Comparison of ENCODE assay signal across 7 mouse cellular contexts in the genomic region with DNA sequence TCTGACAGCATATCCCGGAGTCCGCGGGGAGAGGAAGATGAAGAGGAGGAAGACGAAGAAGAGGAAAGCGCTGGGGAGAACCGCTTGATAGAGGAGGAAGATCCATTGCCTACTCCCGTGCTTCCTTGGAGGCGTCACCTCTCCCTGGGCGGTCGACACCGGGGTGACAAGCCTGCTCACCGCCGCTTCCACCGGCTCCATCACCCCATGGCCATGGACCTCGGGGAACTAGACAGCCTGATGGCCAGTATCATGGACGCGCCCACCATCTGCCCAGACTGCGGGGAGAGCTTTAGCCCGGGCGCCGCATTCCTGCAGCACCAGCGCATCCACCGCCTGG. TPM values are rescaled to one million over a fixed set of nuclear protein-coding genes. Genes with fewer than 3 reads are reported as not detected.
DNase-seq lines count a peak whose midpoint lies in the region; ATAC-seq and TF ChIP-seq lines count a peak whose summit lies in the region.

No protein-coding gene starts in this region.

- no peak for ATAC-seq in lung, postnatal 0 days
- ATAC-seq in forebrain, embryonic 11.5 days (replicated peaks; ENCODE audit: low FRiP score), result no peak

- TF ChIP-seq CTCF in lung, postnatal 0 days (IDR thresholded peaks at IDR 0.05), result no peak
- no peak for TF ChIP-seq CTCF in olfactory bulb, adult 2 months (IDR thresholded peaks at IDR 0.05; ENCODE audit: insufficient read depth, low read depth, low read length)

- H3K9ac ChIP-seq in lung, postnatal 0 days (replicated peaks; ENCODE audit: low read depth), result no peak overlapping the region
- peak overlapping the region; percentile 6; the same call in 1 of the 2 replicates for H3K9ac ChIP-seq in forebrain, embryonic 11.5 days (ENCODE audit: low read length)

- H3K27ac ChIP-seq in lung, postnatal 0 days (ENCODE audit: low read length), result no peak overlapping the region
- no peak overlapping the region for H3K27ac ChIP-seq in forebrain, embryonic 11.5 days (ENCODE audit: low read depth, low read length)
- no peak overlapping the region for H3K27ac ChIP-seq in limb, embryonic 10.5 days
- no peak overlapping the region for H3K27ac ChIP-seq in olfactory bulb, adult 2 months (ENCODE audit: insufficient read depth, low read depth, low read length)

- peak overlapping the region; percentile 60 for H3K4me3 ChIP-seq in lung, postnatal 0 days (ENCODE audit: low read depth, low read length)
- peak overlapping the region; percentile 55 for H3K4me3 ChIP-seq in forebrain, embryonic 11.5 days (ENCODE audit: low read depth, low read length)
- peak overlapping the region; percentile 68 for H3K4me3 ChIP-seq in limb, embryonic 10.5 days
- H3K4me3 ChIP-seq in olfactory bulb, adult 2 months (ENCODE audit: insufficient read depth, low read depth, low read length), result peak overlapping the region; percentile 68

- peak overlapping the region; percentile 99 for H3K4me2 ChIP-seq in lung, postnatal 0 days (replicated peaks; ENCODE audit: low read depth, low read length)
- H3K4me2 ChIP-seq in forebrain, embryonic 11.5 days (ENCODE audit: low read depth, low read length, severe bottlenecking), result peak overlapping the region; percentile 95

- TF ChIP-seq EP300 in lung, postnatal 0 days (IDR thresholded peaks at IDR 0.05), result no peak

- peaks cover 13% of the 10 kb centered on the region; the same call in 1 of the 2 replicates for H3K4me1 ChIP-seq in lung, postnatal 0 days (ENCODE audit: insufficient read depth, low read depth, low read length)
- peaks cover 9% of the 10 kb centered on the region for H3K4me1 ChIP-seq in forebrain, embryonic 11.5 days (replicated peaks; ENCODE audit: control insufficient read depth, insufficient read depth, low read length)
- H3K4me1 ChIP-seq in limb, embryonic 10.5 days, result peaks cover 21% of the 10 kb centered on the region
- H3K4me1 ChIP-seq in olfactory bulb, adult 2 months (ENCODE audit: control insufficient read depth, insufficient read depth, low read length), result peaks cover 13% of the 10 kb centered on the region

- no peak for TF ChIP-seq POLR2A in olfactory bulb, adult 2 months (IDR thresholded peaks at IDR 0.05; ENCODE audit: insufficient read depth, low read depth, low read length)

- no peaks in the 10 kb centered on the region for H3K9me3 ChIP-seq in lung, postnatal 0 days (ENCODE audit: low read length)
- no peaks in the 10 kb centered on the region for H3K9me3 ChIP-seq in forebrain, embryonic 11.5 days (ENCODE audit: control insufficient read depth, low read length)
- no peaks in the 10 kb centered on the region for H3K9me3 ChIP-seq in limb, embryonic 10.5 days (replicated peaks)

- 1% methylated on average over 19 of the region's 23 CpGs for WGBS in lung, postnatal 0 days
- WGBS in forebrain, embryonic 11.5 days, result under 1% methylated on average over 23 of the region's 23 CpGs
- WGBS in limb, embryonic 10.5 days, result under 1% methylated on average over 23 of the region's 23 CpGs
- WGBS in olfactory bulb, adult 2 months, result 2% methylated on average over 23 of the region's 23 CpGs

- DNase-seq in lung, postnatal 0 days (ENCODE audit: low spot score), result no peak
- DNase-seq in lung, postnatal 14 days, result no peak
- no peak for DNase-seq in forebrain, embryonic 11.5 days (ENCODE audit: low spot score)
- no peak for DNase-seq in limb, embryonic 10.5 days (ENCODE audit: low spot score)
- no peak for DNase-seq in adrenal gland, adult (ENCODE audit: inconsistent age in 2 of 2, low spot score in 1 of 2)
- DNase-seq in yolk sac, embryonic 10.5 days (ENCODE audit: low spot score), result no peak

- no peaks in the 10 kb centered on the region for H3K36me3 ChIP-seq in lung, postnatal 0 days (ENCODE audit: insufficient read depth, low read length)
- no peaks in the 10 kb centered on the region; the same call in 1 of the 2 replicates for H3K36me3 ChIP-seq in forebrain, embryonic 11.5 days (ENCODE audit: control insufficient read depth, insufficient read depth, low read length)
- H3K36me3 ChIP-seq in limb, embryonic 10.5 days, result peaks cover 9% of the 10 kb centered on the region

- no peaks in the 10 kb centered on the region for H3K27me3 ChIP-seq in lung, postnatal 0 days (replicated peaks; ENCODE audit: insufficient read depth, low read length)
- H3K27me3 ChIP-seq in forebrain, embryonic 11.5 days (ENCODE audit: control insufficient read depth, insufficient read depth, low read length), result peaks cover 14% of the 10 kb centered on the region
- H3K27me3 ChIP-seq in limb, embryonic 10.5 days (ENCODE audit: low read depth, poor library complexity, severe bottlenecking), result peaks cover 58% of the 10 kb centered on the region

RNA-seq across cellular contexts. Expression of gene Gm4450, which starts 29.7 kb away (rescaled TPM):
- polyA plus RNA-seq in lung, postnatal 0 days (2015; fragmentation: Nextera tagmentation; extraction: Ambion mirVana), result not detected in 2 replicates
- not detected in 2 replicates for polyA plus RNA-seq in forebrain, embryonic 11.5 days (2014; fragmentation: Nextera tagmentation; extraction: Ambion mirVana)
- polyA plus RNA-seq in limb, embryonic 10.5 days (2016; fragmentation: Nextera tagmentation; extraction: Ambion mirVana), result not detected in 2 replicates
- not detected in 2 replicates for polyA plus RNA-seq in olfactory bulb, adult 2 months (2012; ENCODE audit: insufficient read depth, insufficient read length, low replicate concordance, missing spikeins)

RNA-seq across cellular contexts. Expression of gene Zfp697, which starts 45.0 kb away (rescaled TPM):
- polyA plus RNA-seq in lung, postnatal 0 days (2015; fragmentation: Nextera tagmentation; extraction: Ambion mirVana), result 9.2 and 10.6 TPM in 2 replicates
- 8.9 and 11.9 TPM in 2 replicates for polyA plus RNA-seq in forebrain, embryonic 11.5 days (2014; fragmentation: Nextera tagmentation; extraction: Ambion mirVana)
- polyA plus RNA-seq in limb, embryonic 10.5 days (2016; fragmentation: Nextera tagmentation; extraction: Ambion mirVana), result 7.8 and 9.4 TPM in 2 replicates
- polyA plus RNA-seq in olfactory bulb, adult 2 months (2012; ENCODE audit: insufficient read depth, insufficient read length, low replicate concordance, missing spikeins), result not detected in 2 replicates
